Mouse (Mus musculus): ENCODE data around the gene Clock. TPM values are rescaled to one million over a fixed set of nuclear protein-coding genes. Genes with fewer than 3 reads are reported as not detected.

Clock gene
- 10 to 100 TPM; 25.1 to 26.8 TPM for total RNA-seq (2023)

GRCm38 (mm10) chr5:76304452-76305341 lies at the start of gene Clock:
TSS of gene Clock (minus strand) at chr5:76304792.

GRCm38 (mm10) chr5:76330953-76331352 lies 26.4 kb upstream of the Clock start, which contains the start of gene Pdcl2:
TSS of gene Pdcl2 (minus strand) at chr5:76331156.

GRCm38 (mm10) chr5:76183750-76184261 lies 120.8 kb downstream of the Clock start, which contains the start of gene Tmem165:
TSS of gene Tmem165 (plus strand) at chr5:76183880.

Other genes starting within 250 kb of the Clock start
- gene Srd5a3, start 164.5 kb downstream of the Clock start, total RNA-seq (2023) = 10 to 100 TPM; 33.9 to 37.8 TPM
- 10 to 100 TPM; 41.1 to 45.6 TPM for gene Tmem165, start 120.9 kb downstream of the Clock start, total RNA-seq (2023)
- gene Pdcl2, start 26.4 kb upstream of the Clock start, total RNA-seq (2023) = not detected
- gene Nmu, start 59.0 kb upstream of the Clock start, total RNA-seq (2023) = not detected
- gene Gm7271, start 179.2 kb upstream of the Clock start, total RNA-seq (2023) = not detected
- gene Exoc1, start 224.5 kb upstream of the Clock start, total RNA-seq (2023) = 10 to 100 TPM; 74.8 to 75.5 TPM